Mouse (Mus musculus): ENCODE results near the gene Akr1c14. TPM values are rescaled to one million over a fixed set of nuclear protein-coding genes. Genes with fewer than 3 reads are reported as not detected.

Akr1c14 gene
- total RNA-seq (2023; ENCODE audit: inconsistent age) = not detected in 4 replicates

DNA sequence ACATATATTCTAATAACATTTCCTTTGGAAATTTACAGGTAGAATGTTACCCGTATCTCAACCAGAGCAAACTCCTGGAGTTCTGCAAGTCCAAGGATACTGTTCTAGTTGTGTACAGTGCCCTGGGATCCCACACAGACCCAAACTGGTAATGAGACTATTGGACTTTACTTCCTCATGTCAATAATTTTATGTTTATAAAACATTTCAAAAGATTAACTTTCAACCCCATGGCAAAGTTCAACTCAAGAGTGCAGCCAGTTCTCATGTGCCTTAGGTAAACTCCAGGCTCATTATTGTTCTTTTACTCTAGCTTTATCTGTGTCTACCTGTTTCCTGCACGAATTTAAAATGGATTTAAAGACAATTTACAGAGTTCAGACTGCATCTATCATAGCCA is at the start of gene Akr1c14:
Gene Akr1c14 (plus strand): TSS at position 293 of the 400 bp plus-strand sequence.

Other genes with a start within 250 kb of the Akr1c14 start
- gene Calml3, start 244.7 kb upstream of the Akr1c14 start, total RNA-seq (2023; ENCODE audit: inconsistent age) = not detected in 4 replicates
- gene Calm4, start 211.3 kb upstream of the Akr1c14 start, total RNA-seq (2023; ENCODE audit: inconsistent age) = not detected in 4 replicates
- not detected in 4 replicates for gene Calm5, start 194.8 kb upstream of the Akr1c14 start, total RNA-seq (2023; ENCODE audit: inconsistent age)
- gene Net1, start 130.8 kb upstream of the Akr1c14 start, total RNA-seq (2023; ENCODE audit: inconsistent age) = 23.3 to 28.0 TPM (median 26.6 TPM) in 4 replicates
- not detected in 4 replicates for gene Tubal3, start 130.7 kb upstream of the Akr1c14 start, total RNA-seq (2023; ENCODE audit: inconsistent age)
- not detected in 4 replicates for gene Ucn3, start 103.7 kb upstream of the Akr1c14 start, total RNA-seq (2023; ENCODE audit: inconsistent age)
- gene Akr1c18, start 101.6 kb downstream of the Akr1c14 start, total RNA-seq (2023; ENCODE audit: inconsistent age) = not detected in 4 replicates
- 0.75 to 3.6 TPM (median 1.3 TPM) in 3 of 4 replicates, not detected in the other for gene Akr1c13, start 142.1 kb downstream of the Akr1c14 start, total RNA-seq (2023; ENCODE audit: inconsistent age)
- not detected in 4 replicates for gene Akr1c19, start 179.7 kb downstream of the Akr1c14 start, total RNA-seq (2023; ENCODE audit: inconsistent age)
- gene Akr1c12, start 230.4 kb downstream of the Akr1c14 start, total RNA-seq (2023; ENCODE audit: inconsistent age) = not detected in 4 replicates